Mouse (Mus musculus): Measurements from ENCODE around the gene 1700025G04Rik.

1700025G04Rik gene

DNA sequence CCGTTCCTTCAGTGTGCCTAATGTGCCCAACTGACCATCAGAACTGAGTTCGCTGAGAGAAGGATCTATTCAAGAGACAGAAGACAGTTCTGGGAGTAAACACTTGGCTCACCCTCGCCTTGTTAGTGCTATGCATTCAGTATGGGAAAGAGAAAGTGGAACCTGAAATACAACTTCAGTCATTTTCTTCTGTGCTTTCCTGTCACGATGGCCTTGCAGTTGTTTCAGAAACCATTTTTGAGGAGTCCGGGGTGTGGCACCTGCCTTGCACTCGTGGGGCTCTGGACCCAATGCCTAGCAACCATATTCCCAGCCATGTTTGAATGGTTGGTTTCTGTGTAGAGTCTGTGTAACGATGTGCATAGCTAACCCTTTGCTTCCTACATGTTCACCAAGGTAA is 115.5 kb downstream of the 1700025G04Rik start:
- ATAC-seq (ENCODE audit: insufficient number of reproducible peaks, low FRiP score, low TSS enrichment), result no peak

DNA sequence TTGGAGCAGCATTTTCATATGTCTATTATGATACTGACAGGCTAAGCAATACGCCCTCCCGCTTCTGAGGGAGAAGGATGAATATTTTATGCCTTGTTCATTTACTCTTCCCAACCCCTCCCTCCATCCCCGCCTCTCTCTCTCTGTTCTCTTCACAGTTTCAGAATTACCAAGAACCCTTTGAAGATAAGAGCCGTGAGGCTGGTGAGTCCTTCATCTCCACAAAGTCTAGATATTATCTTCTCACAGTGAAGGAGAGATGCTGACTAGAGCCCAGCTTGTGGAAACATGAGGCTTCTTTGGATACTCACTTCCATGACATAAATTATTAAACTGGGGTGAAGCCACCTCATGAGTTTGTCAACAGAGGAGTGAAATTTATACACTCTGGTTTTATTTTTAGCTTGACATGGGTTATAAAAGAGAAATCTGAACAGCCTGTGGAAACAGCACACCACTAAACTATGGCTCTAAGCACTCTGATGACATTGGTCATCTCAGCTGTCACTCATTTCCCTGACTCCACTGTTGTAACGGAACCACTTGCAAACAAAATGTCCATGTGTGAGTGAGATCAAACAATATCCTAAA is 116.7 kb downstream of the 1700025G04Rik start:
- no peak for ATAC-seq (ENCODE audit: insufficient number of reproducible peaks, low FRiP score, low TSS enrichment)

DNA sequence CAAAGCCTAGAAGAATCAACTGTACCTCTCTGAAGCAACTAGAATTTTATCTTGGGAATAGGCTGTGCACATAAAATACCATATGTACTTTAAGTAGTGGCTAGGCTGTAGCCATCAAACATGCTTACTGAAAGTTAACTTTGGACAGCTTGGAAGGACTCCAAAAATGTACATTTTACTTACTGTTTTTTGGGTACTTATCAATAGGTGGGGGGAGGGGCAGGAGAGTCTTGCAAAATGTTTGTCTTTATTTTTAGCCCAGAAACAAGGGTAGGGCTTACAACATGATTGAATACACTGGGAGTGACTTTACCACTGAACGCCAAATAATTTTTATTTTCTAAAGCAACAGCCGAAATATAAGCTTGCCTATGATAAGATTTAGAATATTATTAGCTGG is 118.3 kb downstream of the 1700025G04Rik start:
- ATAC-seq (ENCODE audit: insufficient number of reproducible peaks, low FRiP score, low TSS enrichment), result no peak

DNA sequence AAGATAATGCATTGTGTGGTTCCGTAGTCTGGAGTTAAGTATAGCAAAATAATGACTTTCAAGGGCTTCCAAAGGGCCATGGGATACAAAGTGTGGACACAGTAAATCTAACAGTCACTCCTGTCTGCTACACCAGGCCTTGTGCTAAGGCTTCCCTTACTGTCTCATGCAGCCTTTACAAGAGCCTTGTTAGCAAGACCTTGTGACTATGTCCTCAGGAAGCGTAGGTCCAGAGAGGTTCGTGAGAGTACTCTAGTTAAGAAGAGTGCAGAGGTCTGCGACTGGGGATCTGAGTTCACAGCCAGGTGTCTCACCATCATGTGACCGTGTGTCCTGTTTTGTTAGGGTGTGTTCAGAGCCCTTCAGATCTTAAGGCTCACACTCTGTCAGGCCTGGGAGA is 121.8 kb downstream of the 1700025G04Rik start:
- ATAC-seq (ENCODE audit: insufficient number of reproducible peaks, low FRiP score, low TSS enrichment), result no peak

DNA sequence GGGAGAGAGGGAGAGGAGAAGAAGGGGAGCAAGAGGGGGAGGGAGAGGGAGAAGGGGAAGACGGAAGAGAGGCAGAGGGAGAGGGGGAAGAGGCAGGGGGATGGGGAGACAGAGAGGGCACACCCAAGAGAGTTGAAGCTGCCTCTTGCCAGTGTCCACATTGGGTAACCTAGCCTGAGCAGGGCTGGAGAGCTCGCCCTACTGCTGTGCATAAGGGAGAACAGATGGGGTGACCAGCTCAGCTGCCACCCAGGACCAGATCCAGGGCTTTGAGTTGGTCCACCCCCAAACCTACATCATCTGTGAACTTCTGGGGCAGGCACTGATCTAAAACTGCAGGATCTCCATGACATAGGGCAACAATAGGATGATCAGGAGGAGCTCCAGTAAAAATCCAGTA is 125.1 kb downstream of the 1700025G04Rik start:
- ATAC-seq (ENCODE audit: insufficient number of reproducible peaks, low FRiP score, low TSS enrichment), result 0 out of 2 replicates have a peak, but pooled peaks have one; percentile 50

DNA sequence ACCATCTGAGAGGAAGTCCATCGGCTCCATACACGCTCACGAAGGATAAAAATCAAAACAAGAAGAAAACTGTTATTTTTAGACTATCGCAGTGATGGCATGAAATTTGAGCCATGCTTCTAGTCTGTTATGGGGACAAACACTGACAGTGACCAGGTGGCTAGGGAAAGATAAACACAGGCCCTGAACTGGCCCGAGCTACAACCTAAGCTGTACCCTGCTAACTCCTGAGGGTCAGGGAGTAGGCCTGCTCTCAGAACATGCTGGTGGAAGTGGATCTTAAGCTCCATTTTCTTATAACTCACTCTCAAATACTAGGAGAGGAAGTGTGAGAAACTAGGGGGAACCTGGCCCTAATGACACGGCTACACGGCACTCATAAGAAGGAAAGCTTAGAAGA is 126.7 kb downstream of the 1700025G04Rik start:
- no peak for ATAC-seq (ENCODE audit: insufficient number of reproducible peaks, low FRiP score, low TSS enrichment)

DNA sequence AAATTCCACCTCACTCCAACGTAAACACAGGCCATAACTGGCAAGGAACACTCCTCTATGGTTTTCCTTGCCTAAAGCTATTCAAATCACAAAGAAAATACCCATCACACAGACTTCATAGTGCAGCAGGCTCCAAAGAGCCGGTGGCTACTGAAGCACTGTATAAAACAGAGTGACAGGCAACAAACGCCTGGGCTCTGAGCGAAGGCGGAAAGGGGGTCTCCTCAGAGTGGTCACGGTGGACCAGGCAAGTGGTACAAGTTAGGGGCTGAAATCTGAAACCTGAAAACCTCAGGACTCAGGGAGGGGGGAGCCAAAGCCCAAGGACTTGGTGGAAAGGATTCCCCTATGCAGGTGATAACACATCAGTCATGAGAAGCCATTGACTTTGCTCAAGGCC is 127.8 kb downstream of the 1700025G04Rik start:
- ATAC-seq (ENCODE audit: insufficient number of reproducible peaks, low FRiP score, low TSS enrichment), result no peak

DNA sequence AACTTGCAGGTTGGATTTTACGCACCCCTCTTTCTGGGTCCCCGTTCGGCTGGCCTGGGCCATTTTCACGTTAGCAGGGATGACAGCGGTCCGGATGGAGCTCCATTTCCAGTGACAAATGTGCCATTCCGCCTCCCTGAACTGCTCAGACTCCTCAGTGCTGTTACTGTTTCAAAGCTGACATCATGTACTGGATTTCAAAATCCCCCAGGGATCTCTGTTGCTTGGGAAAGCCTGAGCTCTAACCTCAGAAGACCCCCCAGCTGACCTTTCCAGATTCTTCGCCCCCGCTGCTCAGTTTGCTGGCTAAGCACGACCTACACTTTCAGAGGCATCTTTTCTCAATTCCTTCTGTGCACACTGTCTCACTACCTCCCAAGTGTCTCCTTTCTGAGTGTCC is 128.7 kb downstream of the 1700025G04Rik start:
- ATAC-seq (ENCODE audit: insufficient number of reproducible peaks, low FRiP score, low TSS enrichment), result no peak

DNA sequence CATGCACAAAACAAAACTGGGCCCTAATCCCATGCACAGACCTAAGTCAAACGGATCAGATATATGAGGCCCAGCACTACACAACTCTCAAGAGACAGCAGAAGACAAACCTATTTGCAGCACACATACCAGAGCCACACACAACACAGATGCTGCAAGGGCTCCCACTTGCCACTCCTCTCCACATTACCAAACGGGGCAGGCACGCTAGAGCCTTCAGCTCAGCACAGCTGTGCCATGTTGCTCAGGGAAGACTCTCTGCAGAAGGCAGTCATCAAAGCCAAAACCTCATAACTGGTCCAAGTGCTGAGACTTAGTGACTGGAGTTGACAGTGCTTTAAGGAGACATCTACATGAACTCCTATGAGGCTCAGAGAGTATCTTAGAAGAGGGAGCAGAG is 130.9 kb downstream of the 1700025G04Rik start:
- no peak for ATAC-seq (ENCODE audit: insufficient number of reproducible peaks, low FRiP score, low TSS enrichment)

DNA sequence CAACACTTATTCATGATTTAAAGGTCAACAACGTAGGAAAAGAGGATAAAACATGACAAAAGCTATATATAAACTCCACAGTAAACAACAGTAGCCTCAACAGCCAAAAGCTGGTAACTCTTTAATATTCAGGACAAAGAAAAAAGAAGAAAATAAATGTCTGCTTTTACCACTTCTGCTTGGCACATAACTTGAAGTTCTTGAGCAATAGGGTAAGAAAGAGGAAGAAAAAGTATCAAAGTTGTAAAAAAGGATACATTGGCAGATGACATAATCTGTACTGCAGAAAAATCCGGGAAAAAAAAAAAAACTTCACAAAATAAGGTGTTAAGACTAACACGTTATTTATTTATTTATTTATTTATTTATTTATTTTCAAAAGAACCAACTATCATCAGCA is 131.5 kb downstream of the 1700025G04Rik start:
- ATAC-seq (ENCODE audit: insufficient number of reproducible peaks, low FRiP score, low TSS enrichment), result no peak

DNA sequence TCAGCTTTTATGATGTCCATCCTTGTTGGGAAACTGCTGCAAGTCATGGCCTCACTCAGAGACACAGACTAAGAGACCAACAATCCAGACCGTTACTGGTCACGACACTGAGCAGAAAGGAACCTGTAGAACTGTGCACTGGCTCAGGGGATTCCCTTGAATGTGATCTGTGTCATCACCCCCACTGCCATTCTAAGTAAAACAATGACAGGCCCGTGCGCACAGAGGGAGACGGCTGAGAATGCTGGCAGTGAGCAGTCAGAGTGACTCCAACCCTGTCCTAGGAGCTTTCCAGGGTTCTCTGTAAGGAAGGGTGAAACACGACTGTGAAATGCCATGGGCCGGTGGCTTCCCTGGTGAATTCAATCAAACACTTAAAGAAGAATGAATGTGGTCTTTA is 132.3 kb downstream of the 1700025G04Rik start:
- no peak for ATAC-seq (ENCODE audit: insufficient number of reproducible peaks, low FRiP score, low TSS enrichment)

DNA sequence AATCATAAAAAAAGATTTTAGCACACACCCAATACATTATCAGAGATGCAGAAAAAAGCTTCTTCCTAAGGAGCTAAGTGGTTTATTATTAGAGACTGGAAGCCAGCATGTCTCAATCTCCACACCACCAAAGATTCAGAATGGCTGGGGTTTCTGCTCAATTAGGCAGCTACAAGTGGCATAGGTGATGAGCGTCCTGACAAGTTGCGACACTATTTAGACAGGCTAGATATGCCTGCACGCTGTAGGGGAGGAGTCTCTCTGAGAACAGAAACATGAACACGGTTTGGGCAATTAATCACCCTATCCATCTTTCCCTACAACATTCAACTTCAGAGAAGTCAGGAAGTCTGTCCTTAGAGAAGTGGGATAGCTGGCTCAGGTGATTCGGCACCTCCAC is 134.1 kb downstream of the 1700025G04Rik start:
- ATAC-seq (ENCODE audit: insufficient number of reproducible peaks, low FRiP score, low TSS enrichment), result no peak

DNA sequence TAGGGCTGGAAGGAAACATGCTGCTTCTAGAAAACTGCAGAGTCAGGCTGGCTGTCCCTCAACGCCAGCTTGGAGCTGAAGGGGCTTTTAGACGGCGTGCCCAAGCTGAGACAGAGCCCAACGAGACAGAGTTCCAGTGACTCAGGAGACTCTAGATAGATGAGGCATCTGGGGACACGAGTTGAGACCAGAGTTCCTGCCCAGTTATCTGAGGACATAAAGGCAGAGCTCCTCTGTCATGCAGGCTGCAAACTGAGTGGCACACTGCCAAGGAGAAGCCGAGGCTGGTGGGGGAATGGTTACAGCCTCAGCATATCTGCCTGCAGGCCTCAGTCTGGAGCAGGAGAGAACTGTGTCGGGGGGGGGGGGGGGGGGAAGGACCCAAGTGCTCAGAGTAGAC is 136.4 kb downstream of the 1700025G04Rik start:
- ATAC-seq (ENCODE audit: insufficient number of reproducible peaks, low FRiP score, low TSS enrichment), result peak; percentile 70

DNA sequence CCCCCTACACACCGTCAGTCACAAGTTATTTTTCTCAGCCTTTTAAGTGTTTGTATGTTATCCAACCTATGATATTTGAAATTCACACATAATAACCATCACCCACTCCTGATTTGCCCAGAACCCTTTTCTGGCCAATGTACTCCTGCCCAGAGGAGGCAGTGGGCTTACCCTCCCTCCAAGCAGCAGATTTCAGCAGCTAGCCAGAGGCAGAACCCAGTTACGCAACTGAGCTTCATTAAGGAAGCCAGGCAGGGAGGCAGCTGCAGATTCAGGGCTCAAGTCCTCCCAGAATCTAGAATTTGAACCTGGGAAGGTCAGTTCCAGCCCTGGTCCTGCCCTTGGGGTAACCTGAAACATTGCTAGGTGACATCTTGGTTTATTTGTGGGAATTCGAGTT is 141.9 kb downstream of the 1700025G04Rik start:
- ATAC-seq (ENCODE audit: insufficient number of reproducible peaks, low FRiP score, low TSS enrichment), result no peak

DNA sequence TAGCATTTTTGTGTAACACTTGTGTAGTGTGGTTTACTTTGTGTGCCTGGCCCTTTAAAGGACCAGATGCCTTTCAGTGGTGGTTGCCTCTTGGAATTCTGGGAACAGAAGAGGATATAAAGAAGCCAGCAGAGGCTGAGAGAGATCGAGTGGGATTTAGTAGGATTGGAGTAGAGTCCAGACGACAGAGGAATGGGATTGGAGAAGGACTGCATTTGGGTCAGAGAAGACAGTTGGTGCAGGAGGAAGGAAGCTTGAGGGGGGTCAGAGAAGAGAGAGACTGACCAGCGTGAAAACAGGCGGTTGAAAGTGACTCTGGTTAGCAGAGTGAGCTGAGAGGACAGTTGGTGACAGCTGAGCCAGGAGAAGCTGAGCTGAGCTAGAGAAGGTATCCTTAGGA is 142.4 kb downstream of the 1700025G04Rik start:
- peak; percentile 48; the same call in 1 of the 2 replicates for ATAC-seq (ENCODE audit: insufficient number of reproducible peaks, low FRiP score, low TSS enrichment)

DNA sequence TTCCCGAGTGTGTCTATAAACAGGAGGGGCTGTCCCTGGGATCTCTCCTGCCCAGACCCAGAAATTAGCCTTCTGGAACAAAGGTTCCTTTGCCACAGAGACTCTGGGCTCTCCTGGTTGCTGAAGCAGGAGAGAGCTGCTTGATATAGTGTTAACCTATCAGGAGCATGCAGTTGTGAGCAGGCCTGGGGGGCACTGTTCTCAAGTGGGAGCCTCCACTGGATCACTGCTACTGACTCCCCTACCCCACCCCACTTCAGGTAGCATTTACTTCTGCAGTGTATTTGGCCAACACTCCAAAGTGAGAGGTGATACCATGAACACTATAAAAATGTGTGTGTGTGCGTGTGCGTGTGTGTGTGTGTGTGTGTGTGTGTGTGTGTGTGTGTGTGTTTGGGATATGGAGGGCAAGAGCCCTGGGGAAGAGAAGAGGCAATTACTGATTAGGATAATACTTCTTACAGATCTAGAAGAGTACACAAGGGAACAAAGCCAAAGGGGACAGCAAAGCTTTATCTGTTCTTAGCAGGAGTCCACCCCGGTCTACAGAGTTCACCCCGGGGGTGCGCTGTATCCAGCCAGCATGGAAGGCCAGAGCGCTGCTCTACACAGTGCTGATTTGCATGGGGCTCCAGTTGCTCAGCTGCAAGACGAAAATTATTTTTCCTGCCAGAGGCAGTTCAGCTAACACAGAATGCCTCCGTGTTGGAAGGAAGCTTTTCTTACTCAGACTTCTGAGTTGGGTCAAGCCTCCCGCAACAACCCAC is 145.3 kb downstream of the 1700025G04Rik start:
- ATAC-seq (ENCODE audit: insufficient number of reproducible peaks, low FRiP score, low TSS enrichment), result no peak

DNA sequence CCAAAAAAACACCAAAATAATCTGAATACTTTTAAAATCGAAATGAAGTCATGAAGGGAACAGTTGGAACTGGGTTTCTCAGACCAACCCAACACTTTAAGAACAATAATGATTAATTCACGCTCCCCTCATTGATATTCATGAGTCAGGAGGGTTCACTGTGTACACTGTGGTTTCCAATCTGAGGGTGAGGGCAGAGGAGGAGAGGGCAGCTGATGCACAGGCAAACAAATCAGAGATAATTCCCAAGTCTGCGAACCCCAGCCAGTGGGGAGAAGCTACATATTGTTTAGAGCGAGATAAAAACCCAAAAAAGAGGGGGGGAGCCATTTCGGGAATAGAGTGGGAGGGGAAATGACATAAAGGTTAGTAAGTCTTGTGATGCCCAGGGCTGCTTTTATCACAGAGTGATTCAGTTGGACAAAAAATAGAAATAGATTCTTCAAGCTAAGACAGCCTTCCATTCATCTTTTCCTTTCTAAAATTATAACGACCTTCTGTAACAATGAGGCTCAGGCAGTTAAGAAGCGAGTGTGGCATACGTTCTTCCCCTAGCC is 146.2 kb downstream of the 1700025G04Rik start:
- no peak for ATAC-seq (ENCODE audit: insufficient number of reproducible peaks, low FRiP score, low TSS enrichment)

DNA sequence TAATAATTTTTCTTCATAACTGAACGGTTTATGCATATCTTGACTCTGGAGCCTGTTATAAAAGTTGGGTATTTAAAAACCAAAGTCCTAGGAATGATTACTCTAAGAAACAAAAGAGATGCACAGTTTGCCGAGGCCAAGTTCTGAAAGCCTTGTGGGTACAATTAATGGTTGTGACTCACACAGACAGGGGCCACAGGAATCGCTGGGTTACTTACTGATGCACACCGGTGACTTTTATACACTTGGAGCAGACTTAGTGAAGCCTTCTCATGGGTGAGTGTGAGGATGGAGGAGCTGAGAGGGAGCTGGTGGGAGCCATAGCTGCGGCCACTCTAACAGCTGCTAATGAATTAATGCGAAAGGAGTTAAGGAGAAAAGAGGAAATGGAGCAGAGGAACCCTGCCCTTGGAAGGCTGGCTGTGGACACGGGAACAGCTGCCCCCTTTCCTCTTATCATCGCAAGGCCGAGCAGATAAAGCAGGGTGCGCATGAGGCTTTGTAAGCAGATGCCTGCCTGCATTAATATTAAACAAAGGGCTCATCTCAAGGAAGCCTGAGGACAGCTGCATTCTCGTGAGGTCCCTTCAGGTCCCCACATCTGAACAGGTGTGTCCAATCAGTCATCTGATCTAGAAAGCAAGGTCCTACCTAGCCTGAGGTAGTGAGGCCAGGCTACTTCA is 146.8 kb downstream of the 1700025G04Rik start:
- ATAC-seq (ENCODE audit: insufficient number of reproducible peaks, low FRiP score, low TSS enrichment), result no peak

DNA sequence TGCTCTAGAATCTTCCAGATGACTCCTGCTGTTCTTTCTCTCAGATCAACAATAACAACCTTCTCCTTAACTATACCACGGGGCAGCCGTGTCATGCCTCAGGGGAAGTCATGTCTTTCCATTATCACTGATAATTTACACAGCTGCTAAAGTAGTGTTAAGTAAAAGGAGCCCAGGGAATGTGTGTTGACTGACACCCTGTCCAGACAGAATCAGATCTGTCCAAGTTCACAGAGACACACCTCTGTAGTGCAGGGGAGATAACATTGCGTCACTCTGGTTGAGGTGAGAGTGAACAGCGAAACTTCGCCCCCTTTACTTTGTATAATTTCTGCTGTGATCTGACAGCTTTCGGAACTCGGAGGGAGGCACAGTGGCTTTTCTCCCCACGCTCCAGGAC is 149.9 kb downstream of the 1700025G04Rik start:
- no peak for ATAC-seq (ENCODE audit: insufficient number of reproducible peaks, low FRiP score, low TSS enrichment)

DNA sequence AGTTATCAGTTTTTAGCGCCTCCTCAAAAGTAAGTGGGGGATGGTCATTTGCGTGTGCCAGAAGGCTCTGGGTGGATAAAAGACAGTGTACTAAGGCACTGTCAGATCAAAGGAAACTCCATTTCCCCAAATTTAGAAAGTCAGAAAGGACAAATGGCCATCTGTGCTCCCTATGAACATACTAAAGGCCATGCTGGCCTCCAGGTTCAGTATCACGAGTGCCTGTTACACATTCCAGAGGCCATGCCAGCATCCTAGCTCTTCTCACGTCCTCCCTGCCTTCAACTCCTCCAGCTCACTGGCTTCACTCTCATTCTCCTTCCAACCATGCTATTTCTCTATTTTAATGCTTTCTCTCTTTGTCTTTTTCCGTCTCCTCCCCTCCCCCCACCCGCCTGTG is 150.4 kb downstream of the 1700025G04Rik start:
- 0 out of 2 replicates have a peak, but pooled peaks have one; percentile 51 for ATAC-seq (ENCODE audit: insufficient number of reproducible peaks, low FRiP score, low TSS enrichment)

DNA sequence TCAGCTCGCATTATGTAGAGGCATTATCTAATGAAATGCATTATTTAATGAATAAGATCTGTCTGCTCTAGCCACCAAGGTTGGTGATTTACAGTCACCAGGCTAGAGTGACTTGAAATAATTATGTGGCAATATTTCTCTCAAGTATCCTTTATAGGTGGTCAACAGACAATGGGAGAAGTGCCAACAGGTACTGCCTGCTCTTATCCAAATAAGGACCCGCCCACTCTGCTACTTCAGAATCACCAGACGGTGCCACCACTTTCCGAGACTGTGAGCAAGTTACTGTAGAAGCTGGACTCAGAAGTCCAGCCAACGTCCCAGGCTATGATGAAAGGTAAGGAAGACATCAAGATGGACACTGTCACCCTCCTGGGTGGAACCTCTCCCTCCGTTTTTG is 156.3 kb downstream of the 1700025G04Rik start:
- ATAC-seq (ENCODE audit: insufficient number of reproducible peaks, low FRiP score, low TSS enrichment), result no peak
